Mouse (Mus musculus) ES-CJ7 (cell line): Measurements from ENCODE around the gene Spin1.

Source experiments
- DNase-seq: peaks from one replicate; pipeline ENCODE4 v3.0.0; 2011; ENCODE audit warnings: low read depth, low spot score

Gene Spin1

DNA sequence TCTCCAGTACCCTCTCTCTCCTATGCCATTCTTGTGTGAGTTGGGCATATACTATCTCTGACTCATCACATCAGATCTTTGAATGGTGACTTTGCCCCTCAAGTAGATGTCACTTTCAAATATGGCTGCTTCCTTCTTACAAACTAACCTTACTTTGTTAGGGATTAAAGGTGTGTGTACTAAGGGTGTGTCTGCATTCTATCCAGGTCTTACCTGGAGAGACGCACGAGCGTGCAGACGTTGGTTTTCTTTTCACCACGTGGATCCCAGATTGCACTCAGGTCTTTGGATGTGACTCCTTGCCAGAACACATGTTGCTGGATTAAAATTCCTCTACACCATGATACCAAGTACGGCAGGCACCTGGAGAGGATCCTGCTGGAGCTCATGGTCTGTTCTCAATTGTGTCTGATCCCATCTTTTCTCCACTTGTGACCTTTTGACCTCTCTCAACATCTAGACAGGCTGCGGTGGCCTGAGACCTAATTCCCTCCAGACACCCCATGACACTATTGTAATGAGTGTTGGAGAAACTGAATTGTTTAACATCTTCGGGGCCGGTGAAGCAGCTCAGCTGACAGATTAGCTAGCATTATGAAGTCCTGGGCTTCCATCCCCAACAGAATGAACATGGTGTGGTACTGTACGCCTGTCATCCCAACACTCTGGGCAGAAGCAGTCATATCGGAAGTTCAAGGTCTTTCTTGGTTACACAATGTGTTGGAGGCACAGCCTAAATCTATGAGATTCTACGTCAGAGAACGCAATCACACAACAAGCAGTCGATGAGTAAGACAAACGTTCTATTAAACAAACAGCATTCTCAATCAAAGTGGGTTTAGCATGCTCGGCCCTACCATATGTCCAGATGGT is 6.1 kb upstream of the Spin1 start:
- DNase-seq = peak; percentile 70

DNA sequence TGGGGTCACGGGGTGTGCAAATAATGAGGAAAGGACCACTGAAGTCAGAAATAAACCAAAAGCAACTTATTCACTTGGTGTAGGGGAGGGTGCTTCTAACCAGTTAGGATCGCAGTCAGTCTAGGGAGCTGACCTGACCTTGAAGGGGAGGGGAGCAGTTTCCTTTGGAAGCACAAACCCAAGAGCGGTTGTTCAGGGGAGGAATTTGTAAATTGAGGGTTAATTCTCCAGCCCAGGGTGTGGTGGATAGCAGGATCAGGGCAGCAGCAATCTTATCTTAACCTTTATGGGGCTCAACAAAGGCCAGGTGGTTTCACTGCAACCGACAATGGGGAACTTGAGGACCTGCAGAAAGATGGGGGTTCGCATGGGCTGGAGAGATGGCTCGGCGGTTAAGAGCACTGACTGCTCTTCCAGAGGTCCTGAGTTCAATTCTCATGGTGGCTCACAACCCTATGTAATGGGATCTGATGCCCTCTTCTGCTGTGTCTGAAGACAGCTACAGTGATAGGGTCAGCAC is 5.4 kb upstream of the Spin1 start:
- DNase-seq = peak; percentile 90

DNA sequence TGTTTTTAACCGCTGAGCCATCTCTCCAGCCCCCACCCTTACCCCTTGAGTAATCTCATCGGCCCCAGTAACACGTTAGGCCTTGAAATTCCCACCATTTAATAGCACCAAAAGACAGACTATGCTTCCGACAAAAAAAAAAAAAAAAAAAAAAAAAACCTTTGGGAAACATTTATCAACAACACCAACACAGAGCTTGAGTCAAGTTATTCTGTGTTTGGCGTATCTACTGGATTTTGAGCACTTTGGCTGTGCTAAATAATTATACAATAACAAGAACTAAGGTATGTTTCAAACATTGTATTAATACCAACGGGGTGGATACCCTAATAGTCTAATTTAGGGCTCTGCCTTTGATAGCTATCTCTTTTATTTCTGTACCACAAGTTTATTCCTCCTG is 4.0 kb upstream of the Spin1 start:
- no peak for DNase-seq

DNA sequence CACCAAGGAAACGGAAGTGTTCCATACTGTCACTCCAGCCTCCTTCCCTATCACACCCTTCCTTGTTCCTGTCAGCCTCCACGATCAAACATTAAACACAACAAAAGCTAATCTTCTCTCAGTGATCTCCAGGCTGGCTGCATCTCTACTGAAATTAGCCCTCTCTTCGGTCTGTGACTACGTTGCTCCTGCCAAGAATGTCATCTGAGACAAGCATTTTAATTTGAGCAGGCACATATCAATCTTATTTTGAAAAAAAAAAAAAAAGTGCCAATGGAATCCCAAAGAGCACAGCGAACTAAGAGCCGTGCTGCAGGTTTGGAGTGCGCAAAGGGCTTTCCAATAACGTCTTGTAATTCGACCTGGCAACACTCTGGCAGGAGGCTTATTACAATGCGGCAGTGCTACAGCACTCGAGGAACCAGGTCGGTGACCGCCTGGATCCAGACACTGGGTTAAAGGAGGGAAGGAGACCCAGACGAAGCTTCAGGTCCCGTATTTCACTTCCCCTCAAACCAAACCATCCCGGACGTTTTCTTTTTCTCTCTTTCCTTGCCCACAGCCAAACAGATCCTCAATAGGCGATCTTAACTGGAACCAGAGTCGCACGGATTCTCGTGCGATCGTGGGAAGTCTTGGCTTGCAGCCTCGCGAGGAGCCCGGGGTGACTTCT is 984 bp upstream of the Spin1 start:
- DNase-seq = no peak

DNA sequence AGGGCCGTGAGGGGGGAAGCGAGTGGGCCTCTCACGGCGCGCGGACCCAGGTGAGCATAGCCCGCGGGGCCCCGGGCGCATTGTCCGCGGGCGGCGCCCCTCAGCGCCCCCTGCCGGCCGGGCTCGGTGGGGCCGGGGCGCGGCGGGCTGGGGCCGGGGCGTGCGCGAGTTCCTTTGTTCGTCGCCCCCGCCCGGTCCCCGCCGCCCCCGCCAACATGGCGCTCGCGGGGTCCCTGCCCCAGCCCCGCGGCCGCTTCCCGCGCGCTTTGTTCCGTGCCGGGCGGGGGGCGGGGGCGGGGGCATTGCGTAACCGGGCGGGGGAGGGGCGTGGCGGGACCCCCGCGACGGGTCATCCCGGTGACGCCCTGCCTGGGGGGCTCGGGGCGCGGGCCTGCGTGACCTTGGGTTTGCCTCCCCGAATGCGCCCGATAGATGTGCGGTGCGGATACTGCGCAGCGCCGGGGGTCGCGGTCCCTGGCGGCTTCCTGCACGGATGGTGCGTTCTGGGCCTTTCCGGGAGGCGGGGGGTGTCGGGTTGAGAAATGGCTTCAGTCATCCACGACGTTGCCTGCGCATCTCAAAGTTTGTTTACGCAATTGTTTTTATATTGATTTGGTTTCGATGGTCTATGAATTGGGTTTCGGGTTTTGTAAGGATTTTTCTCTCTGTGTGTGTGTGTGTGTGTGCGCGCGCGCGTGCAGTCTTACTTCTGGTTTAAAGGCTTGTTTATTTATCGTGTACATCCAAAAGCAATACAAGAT is 516 bp downstream of the Spin1 start:
- peak; percentile 55 for DNase-seq

DNA sequence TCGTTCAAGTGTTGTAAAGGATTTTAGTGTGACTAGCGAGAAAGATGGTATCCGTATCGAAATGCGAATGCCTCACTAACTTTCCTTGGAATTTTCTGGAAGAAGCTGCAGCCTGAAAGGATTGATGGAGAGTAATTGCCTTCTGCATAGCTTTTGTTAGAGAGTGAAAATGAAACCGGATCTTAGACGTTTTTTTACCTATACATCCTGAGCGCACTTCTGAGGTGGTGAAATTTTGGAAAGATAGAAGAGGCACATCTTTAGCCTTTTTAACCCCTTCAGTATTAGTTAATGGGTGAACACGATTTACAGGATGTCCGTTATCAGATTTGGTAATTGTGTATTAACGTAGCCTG is 1.1 kb downstream of the Spin1 start:
- DNase-seq = no peak

DNA sequence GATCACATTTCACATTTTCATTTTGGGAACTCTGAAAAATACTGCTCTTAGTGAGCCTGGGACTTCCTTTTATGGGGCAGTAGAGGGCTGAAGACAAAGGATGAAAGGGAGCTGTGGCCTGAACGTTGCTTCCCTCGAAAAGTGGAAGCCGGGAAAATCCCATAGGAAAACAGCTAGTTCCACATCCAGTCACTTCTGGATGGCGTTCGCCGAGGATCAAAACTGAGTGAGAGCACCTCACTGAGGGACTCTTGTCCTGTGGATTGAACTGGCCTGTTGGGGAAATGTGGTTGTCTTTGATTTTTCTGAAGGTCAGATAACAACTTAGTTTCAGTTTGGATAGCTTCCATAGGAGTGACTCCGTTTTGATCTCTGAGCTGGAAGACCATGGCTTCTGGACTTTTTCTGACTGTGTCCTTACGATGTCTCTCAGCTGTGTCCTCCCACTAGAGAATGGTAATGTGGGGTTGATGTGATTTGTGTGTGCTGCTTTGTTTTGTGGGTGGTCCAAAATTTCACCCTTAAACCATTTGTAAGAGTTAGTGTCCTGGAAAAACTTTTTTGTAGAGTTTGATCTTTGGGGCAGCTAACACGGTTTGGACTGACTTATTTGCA is 2.5 kb downstream of the Spin1 start:
- no peak for DNase-seq

DNA sequence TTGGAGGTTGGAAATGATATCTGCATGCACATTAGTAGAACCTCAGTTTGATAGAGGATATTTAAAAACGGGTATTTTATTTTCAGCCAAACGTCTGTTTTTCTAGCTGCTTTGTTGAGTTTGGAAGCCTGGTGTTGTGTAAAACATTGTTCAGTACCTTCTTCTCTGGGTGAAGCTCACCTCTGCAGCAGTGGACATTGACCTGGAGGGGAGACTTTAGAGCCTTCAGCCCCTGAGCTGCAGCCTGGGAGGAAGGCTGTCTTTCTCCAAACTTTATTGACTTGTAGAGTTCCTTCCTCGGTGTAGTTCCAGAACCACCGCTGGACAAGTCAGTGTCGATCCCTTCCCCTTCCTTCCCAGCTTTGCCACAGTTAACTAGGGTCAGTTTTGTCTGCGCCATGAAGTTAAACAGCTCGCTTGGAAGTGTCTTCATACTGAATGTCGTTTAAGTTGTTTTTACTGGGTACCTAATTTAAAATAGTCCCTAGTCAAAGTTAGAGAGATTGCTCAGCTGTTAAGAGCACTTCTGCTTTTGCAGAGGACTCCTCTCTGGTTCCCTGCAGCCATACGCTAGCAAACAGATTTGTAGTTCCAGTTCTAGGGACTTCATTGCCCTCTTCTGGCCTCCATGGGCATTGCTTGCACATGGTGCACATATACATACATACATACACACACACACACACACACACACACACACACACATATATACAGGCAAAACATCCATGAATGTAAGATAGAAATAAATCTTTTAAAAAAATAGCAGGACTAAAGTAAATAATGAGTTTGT is 3.4 kb downstream of the Spin1 start:
- peak; percentile 49 for DNase-seq

DNA sequence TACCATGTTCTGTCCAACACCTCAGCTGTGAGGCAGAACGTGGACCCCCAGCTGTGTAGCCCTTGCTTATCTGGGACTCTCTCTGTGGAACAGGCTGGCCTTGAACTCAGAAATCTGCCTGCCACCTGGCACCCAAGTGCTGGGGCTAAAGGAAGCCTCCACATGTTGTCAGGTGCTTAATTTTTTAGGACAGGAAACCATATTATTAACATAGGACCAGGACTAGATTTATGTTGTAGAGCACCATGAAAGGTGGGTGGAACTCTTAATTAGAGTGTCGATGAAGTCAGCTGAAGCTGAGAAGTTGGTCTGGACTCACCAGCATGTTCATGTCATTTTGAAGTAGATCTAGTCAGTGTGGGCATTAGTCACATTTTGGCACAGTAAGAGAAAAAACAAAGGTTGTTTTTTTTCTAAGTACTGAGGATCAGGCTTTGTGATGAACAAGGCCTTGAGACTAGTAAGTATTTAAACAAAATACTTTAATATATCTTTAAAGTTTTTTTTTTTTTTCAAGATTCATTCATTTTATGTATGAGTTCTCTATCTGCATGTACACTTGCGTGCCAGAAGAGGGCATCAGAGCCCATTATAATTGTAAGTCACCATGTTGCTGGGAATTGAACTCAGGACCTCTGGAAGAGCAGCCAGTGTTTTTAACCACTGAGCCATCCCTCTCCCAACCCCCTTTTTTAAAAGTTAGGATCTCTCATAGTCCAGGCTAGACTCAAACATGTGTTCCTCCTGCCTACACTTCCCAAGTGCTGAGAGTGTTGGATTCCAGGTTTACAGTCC is 5.4 kb downstream of the Spin1 start:
- no peak for DNase-seq

DNA sequence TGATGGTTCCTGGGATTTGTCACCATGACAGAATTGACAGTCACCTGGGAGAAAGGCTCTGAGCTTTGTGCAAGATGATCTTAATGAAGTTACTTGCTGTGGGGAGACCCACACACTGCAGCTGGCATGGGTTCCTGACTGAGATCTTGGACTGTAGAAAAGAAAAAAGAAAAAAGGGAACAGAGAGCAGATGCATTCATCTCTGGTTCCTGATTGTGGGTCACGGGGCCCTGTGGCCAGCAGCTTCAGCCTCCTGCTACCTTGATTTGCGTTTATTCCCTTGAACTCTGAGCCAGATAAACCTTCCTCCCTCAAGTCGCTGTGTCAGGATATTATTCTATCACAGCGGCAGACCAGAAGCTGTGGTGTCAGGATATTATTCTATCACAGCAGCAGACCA is 6.1 kb downstream of the Spin1 start:
- DNase-seq = no peak

DNA sequence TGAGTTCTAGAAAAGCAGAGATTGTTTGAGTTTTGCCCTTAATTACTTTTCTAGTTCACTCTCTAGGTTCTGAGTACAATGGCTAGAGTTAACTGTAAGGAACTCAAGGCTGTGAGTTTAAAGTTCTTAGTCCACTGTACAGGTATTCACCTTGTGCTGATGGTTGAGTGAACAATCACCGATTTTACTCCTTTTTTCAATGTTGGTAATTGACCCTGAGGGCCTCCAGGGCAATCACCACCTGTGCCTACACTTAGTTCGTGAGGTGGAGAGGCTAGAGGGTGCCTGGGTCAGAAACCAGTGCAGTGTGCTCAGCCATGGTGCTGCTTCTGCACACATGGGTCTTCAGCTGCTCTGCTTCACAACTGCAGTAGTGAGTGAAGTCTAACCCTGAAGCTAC is 8.8 kb downstream of the Spin1 start:
- no peak for DNase-seq

DNA sequence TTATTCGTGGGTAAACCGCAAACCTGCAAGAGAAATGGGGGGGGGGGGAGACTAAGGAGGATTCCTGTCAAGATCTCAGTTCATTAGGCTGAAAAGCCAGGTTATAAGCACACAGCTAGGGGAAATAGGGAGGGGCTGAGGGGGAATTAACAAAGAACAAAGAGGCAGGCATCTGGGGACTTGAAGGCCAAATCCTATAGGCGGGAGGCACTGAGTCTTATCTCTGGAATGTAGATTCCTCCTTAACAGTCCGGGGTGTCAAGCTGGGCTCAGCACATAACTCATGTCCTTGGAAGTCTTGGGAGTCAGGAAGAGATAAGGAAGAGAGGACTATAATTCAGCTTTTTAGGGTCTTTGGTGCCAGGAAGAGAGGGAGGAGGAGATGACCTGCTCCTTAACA is 13.7 kb downstream of the Spin1 start:
- peak; percentile 69 for DNase-seq

DNA sequence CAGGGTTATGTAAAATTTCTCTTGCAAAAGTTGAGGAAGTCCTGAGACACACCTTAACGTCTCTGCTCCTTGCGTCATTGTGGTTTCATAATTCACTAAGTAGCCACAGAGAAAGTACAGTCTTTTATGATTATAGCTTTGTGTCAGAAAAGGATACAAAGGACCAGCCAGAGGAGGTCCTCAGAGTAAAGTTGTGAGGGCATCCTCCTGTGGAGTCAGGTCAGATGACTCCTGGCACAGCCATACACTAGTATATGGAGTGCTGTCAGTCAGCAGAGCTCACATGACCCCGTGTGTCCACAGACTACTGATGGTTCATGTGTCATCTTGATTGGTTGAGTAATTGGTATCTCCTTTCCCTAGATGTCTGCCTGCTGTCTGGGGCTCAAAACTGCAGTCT is 15.1 kb downstream of the Spin1 start:
- DNase-seq = no peak

DNA sequence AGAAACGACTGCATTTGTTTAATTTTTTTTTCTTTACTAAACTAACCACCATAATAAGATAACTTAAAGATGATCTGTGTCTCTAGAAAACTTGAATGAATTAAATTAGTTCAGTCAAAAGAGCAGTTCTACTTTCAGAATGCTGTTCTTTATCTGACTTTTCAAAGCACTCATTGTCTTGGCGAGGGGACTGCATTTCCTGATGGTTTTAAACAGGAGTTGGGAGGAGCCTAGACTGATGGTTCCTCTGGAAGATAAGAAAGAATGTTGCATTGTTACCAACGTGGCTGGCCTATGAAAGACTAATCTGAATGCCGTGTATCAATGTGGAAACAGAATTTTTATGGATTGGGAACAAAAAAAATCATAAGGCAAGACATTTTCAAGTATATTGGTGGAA is 20.1 kb downstream of the Spin1 start:
- no peak for DNase-seq

DNA sequence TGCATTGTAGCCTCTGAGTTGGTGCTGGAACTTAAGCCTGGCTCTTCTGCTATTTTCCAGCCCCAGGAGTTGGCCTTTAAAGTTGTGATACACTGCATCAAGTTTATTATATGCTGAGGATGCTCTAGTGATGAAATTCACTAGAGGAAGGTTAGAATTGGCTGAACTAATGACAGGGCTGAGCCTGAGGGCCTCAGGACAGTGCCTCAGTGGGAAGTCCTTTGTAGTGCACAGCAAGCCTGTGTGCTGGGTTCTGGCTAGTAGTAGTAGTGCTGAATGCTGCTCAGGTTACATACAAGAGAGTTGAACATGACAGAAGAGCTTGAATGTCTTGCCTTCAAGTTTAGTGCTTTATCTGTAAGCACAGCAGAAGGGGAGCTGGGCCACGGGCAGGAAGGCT is 21.3 kb downstream of the Spin1 start:
- peak; percentile 69 for DNase-seq

DNA sequence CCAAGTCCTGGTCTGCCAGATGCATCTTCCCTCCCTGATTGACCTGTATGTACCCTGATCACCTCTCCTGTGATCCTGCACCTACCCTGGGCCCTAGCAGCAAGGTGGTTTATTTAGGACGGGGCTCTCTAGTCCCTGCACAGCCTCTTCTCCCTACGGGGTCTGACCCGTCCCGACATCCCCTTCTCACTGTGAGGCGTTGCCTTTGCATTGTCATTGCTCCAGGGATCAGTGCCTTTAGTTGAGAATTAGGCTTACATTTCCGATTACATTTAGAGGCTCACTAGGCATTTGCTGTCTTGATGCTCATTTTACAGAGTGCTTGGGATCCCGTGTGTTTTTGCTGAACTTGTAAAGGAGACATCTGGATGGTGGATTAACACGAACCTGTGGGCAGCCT is 22.1 kb downstream of the Spin1 start:
- peak; percentile 57 for DNase-seq

DNA sequence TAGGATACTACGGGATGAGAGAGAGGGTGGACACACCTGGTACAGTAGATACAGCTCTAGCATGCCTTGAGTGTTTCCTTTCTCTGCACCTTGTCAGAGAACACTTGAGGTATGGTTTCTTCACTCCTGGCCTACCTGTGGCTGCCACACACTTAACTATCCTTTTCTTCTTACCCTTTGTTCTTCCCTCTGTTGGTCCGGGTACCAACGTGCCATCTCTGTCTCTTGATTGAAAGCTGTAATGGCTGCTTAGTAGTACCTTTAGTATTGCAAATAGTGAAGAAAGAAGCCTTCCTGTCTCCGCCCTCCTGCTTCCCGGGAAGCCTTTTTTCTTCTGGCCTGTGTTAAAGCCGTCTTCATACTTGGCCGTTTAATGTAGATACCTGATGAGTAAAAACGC is 24.7 kb downstream of the Spin1 start:
- peak; percentile 87 for DNase-seq

DNA sequence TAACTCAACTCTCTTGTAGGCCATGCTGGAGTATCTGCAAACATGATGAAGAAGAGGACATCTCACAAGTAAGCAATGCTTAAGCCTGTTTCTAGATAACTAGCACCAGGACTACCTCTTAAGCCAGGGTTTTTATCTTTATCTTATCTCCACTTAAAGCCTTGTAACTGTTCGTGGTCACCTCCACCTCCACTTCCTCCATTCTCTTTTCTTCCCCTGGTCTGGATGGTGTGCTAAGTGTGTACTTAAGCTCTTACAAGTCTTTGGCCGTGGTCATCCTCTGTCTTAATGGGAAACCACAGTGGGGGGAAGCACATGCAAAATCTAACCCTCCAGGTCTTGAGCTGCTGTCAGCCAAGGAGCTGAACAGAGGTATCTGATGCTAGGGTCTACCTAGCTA is 27.2 kb downstream of the Spin1 start:
- DNase-seq = no peak

DNA sequence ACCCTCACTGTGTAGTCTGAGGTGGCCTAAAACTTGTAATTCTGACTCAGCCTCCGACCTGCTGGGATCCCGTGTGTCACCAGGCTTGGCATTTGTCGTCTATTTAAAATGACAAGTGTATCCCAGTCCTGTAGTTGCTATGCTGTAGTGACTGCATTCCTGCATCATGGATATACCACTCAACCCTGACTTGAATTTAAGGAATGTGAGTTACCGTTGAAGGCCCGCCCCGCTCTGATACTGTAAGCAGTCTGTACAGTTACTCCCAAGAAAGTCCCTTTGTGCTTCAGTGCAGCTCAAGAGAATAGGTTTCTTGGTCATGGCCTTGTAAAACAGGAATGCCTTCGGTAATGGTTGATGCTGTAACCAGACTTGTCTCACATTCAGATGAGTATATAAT is 27.7 kb downstream of the Spin1 start:
- DNase-seq = peak; percentile 54

DNA sequence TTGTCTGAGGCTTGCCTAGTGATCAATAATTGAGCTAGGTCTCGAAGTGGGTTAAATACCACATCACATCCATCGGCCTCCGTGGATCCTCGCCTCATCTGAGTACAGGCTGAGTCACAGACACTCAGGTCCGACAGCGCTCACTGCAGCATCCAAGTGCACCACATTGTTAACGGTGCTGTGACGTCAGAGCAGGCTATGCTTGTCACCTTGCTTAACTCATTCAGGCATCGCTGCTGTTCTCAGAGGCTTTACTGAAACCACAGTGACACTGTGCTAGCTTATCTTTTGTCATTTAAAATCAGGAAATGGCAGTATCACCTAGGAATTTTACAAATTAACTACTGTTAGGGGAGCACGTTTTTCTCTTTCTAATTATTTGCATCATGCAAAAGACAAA is 30.5 kb downstream of the Spin1 start:
- no peak for DNase-seq
